Mouse (Mus musculus) bone marrow, adult 2 months (tissue): ENCODE results near the gene Tesk1. TPM values are rescaled to one million over a fixed set of nuclear protein-coding genes. Genes with fewer than 3 reads are reported as not detected.

Experiments used
- H3K27ac ChIP-seq: fragments of 200-500 bp; 2 replicates; pipeline ENCODE4 v1.5.1; 2012; ENCODE audit warnings: low read depth, mild to moderate bottlenecking, control low read depth, inconsistent platforms, low read length; ENCODE audit not compliant: control insufficient read depth, poor library complexity, insufficient read depth
- H3K4me1 ChIP-seq: fragments of 200-500 bp; 2 replicates; pipeline ENCODE4 v1.6.1; 2011; ENCODE audit warnings: low read length; ENCODE audit not compliant: control insufficient read depth, insufficient read depth
- H3K4me3 ChIP-seq: fragments of 200-500 bp; replicated peaks from 2 replicates; pipeline ENCODE3; 2011; ENCODE audit warnings: mild to moderate bottlenecking, low read depth, low read length, control low read depth; ENCODE audit not compliant: control insufficient read depth
- CTCF ChIP-seq: fragments of 200-500 bp; IDR thresholded peaks from 2 replicates; pipeline ENCODE4 v1.5.1; 2011; ENCODE audit warnings: low read length, control low read depth; ENCODE audit not compliant: control insufficient read depth, insufficient read depth
- POLR2A ChIP-seq: fragments of 200-500 bp; IDR thresholded peaks from 2 replicates; pipeline ENCODE4 v1.6.1; 2011; ENCODE audit warnings: low read depth, mild to moderate bottlenecking, control low read depth, low read length, borderline replicate concordance; ENCODE audit not compliant: control insufficient read depth
- WGBS: fragments of 180-500 bp; shearing (Covaris S2); methylation state at CpG from one replicate; pipeline ENCODE4 v1.1.7; 2018; 5-methylcytosine and 5-hydroxymethylcytosine counted together
- polyA plus RNA-seq: library from polyadenylated mRNA; stranded (reverse); fragments of >200 nt; gene quantifications from 2 replicates; pipeline ENCODE4 v1.2.4, GENCODE M21; 2011; ENCODE audit warnings: low replicate concordance; ENCODE audit not compliant: missing spikeins, insufficient read depth, insufficient read length

The Tesk1 gene
- polyA plus RNA-seq, 1 experiment: 6.0 TPM

DNA sequence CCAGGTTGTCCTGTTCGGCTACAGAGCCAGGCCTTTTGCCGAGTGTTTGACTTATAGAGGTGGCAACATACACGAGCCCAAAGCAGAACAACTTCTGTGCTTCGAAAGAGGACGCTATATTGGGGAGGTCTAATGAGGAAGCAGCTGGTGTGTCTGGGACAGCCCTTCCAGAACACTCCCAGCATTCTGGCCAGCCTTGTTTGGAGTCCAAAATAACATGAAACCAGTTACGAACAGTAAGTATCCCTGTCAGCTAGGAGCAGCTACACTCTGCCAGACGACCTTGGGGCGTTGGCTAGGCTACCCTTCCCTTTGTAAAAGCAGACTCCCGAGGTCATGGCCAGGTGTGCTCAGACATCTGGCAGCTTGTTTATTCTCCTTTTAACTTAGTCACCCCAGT is 39.5 kb upstream of the Tesk1 start:
- H3K4me3 ChIP-seq: no peak overlapping the region
- WGBS: 52% methylated on average over 9 of the region's 9 CpGs
- H3K27ac ChIP-seq: no peak overlapping the region
- H3K4me1 ChIP-seq: no peaks in the 10 kb centered on the region
- no peak for TF ChIP-seq CTCF
- no peak for TF ChIP-seq POLR2A

DNA sequence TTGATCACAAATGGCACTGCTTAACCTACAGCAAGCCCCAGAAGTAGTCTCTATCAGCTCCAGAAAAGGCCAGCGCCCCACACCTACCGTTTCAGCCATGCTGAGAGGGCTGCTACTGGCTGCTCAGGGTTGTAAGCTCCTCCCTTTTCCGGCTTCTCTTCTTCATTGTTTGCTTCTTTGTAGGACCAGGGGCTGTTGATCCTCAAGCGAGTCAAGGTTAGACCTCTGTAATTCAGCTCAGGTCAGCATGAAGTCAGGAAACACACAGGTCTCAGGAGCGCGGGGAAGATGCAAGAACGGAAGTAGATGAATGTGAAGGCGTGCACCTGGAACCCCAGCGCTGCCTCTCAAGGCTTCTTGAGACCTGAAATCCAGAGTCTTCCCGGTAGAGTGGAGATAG is 37.0 kb upstream of the Tesk1 start:
- no peak for TF ChIP-seq CTCF
- TF ChIP-seq POLR2A: no peak
- 88% methylated on average over 10 of the region's 10 CpGs for WGBS
- H3K27ac ChIP-seq: no peak overlapping the region
- H3K4me3 ChIP-seq: no peak overlapping the region
- no peaks in the 10 kb centered on the region for H3K4me1 ChIP-seq

DNA sequence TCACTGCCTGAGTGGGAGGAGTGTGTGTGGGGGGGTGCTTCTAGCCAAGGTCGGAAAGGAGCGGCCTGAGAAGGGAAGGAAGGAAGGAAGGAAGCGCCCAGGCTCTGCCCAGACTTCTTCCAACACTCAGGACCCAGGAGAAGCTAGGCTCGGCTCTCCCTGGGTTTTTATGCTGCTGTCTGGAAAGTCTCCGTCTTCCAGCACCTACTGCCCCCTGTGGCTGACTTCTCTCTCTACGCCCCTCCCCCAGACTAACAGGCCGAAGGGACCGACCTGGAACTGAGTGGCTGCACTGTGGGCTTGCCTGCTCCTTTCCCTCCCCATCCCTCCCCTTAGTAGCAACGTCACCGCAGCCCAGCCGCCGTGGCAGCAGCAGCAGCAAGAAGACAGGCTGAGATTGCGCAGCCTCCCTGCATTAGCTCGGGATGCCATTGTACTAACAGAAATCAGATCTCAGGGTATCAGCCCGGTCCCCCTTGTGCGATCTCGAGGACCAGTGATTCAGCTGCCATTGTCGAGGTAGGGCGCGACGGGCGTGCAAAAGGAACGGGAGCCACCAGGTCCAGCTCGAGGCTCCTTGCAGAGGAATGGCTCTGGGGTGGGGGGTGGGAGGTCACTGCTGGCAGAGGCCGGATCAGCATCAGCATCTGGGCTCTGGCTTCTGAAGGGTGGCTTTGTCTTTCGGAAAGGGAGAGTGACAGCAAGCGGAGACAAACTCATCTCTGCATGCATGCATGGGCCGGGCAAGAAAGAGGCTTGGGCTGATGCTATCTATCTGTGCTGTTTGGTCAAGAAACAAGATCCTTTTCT is 35.4 kb upstream of the Tesk1 start:
- TF ChIP-seq POLR2A: no peak
- no peak overlapping the region for H3K4me3 ChIP-seq
- WGBS: 15% methylated on average over 28 of the region's 28 CpGs
- no peaks in the 10 kb centered on the region for H3K4me1 ChIP-seq
- no peak overlapping the region for H3K27ac ChIP-seq

DNA sequence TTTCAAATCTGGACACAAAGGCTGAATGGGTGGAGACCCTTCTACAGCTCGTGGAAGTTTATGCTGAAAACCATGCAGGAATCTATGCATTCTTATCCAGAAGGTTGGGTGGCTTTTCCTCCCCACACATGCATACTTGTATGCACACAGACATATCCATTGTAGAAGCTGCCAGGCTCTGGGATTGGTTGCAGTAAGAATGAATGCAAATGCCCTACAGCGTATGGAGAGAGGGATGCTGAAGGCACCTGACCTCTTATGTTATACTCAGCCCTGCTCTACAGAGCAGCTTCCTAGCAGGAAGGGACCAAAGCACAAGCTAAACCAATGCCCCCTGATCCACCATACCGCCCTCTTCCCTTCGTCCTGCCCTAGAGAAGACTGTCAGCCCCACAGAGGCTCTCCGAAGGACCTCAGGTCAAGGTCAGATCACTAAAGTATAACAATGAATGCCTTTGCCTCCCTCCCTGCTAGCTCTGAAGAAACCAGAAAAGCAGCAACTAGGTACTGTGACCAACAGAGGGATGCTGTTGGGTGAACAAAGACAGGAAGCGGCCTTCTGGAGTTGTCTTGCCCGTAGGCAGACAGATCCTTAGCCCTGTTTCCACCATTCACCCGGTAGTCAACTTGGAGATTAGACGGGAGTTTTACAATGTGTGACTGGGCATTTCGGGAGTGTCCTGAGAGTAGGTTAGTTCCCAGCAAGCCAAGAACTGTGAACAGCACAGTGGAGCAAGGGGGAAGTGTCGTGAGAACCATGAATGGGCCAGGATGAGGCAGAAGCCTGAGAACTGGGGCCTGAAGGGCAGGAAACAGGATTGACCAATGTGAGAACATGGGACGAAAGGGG is 34.4 kb upstream of the Tesk1 start:
- 81% methylated on average over 12 of the region's 12 CpGs for WGBS
- no peaks in the 10 kb centered on the region for H3K4me1 ChIP-seq
- H3K4me3 ChIP-seq: no peak overlapping the region
- TF ChIP-seq CTCF (no peak), POLR2A (no peak)
- H3K27ac ChIP-seq: no peak overlapping the region

DNA sequence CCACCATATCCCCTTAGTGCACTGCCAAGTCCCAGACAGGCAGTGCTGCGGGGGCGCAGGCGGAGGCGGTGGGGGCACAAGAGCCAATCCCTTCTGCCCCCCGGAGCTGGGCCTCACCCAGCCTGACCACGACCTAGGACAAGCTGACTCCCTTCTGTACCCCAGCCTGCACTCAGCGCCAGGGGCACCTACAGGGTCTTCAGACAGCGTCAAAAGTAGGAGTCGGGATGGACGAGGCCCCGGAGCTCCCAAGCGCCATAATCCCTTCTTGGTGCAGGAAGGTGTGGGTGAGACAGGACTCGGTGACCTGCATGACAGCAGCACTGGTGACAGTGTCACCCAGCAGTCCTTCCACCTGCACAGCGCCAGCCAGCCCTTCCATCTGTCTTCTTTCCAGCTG is 27.0 kb upstream of the Tesk1 start:
- WGBS: 88% methylated on average over 14 of the region's 14 CpGs
- no peaks in the 10 kb centered on the region; the same call in 1 of the 2 replicates for H3K4me1 ChIP-seq
- H3K27ac ChIP-seq: no peak overlapping the region; the same call in 1 of the 2 replicates
- no peak for TF ChIP-seq POLR2A
- TF ChIP-seq CTCF: no peak
- H3K4me3 ChIP-seq: no peak overlapping the region

DNA sequence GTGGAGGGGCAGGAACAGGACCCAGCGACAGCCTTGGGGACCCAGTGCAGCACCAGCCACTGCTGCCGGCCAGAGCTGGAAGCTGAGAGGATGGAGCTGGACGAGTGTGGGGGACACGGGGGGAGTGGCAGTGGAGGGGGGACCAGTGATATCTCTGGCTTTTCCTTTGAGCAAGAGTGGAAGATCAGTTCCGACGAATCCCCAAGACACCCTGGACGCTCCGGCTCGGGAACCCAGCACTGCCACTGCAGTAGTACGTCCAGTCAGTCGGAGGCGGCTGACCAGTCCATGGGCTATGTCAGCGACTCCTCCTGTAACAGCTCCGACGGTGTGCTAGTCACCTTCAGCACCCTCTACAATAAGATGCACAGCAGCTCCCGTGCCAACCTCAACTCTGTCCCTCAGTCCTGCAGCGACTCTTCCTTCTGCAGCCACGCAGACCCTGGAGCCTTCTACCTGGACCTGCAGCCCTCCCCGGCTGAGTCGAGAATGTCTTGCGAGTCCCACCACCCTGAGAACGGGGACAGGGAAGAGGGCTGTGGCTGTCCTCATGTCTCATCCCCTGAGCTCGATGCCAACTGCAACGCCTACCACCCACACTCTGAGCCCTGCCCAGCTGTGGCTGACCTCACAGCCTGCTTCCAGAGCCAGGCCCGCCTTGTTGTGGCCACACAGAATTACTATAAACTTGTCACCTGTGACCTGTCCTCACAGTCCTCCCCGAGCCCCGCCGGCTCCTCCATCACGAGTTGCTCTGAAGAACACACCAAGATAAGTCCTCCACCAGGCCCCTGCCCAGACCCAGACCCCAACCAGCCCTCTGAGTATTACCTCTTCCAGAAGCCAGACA is 26.3 kb upstream of the Tesk1 start:
- no peak for TF ChIP-seq CTCF
- 0 out of 2 replicates have a peak, but pooled peaks have one; percentile 9 for TF ChIP-seq POLR2A
- Histone ChIP-seq H3K4me1 (peaks cover 1% of the 10 kb centered on the region; the same call in 1 of the 2 replicates), H3K4me3 (no peak overlapping the region), H3K27ac (no peak overlapping the region; the same call in 1 of the 2 replicates)
- WGBS: 89% methylated on average over 29 of the region's 29 CpGs

DNA sequence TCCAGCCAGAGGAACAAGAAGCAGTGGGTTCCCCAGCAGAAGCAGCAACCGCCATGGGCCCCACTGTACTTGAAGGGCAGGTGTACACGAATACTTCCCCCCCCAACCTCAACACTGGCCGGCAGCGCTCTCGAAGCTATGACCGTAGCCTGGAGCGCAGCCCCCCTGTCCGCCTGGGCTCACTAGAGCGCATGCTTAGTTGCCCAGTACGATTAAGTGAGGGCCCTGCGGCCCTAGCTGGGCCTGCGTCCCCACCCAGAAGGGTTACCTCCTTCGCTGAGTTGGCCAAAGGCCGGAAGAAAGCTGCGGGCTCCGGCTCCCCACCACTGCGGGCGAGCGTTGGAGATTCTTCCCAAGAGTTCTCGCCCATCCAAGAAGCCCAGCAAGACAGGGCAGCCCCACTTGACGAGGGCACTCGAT is 25.7 kb upstream of the Tesk1 start:
- Histone ChIP-seq H3K27ac (no peak overlapping the region), H3K4me3 (no peak overlapping the region), H3K4me1 (peaks cover 1% of the 10 kb centered on the region; the same call in 1 of the 2 replicates)
- TF ChIP-seq CTCF (no peak), POLR2A (no peak)
- 92% methylated on average over 22 of the region's 22 CpGs for WGBS
